Mouse (Mus musculus) right cerebral cortex, postnatal 36 days (tissue): ENCODE data around the gene Gm3411.
"Not testable (repeated sequence)": the region's sequence is repeated elsewhere in the genome, so short reads cannot be mapped to it uniquely, and the experiment has no call there.

Source experiments
- DNase-seq, 2 experiments: peaks; one replicate each; pipeline ENCODE4 v3.0.0; 2022; ENCODE audit warnings: low spot score in 2 of 2, mixed read lengths in 1 of 2

Gene Gm3411

GRCm38 (mm10) chr14:6286931-6287715, at the start of gene Gm3411:
Gene Gm3411 (minus strand): TSS chr14:6287250.
- DNase-seq = peak; percentile 3 to 17

- not testable (repeated sequence) for DNase-seq
Measured at GRCm38 (mm10) chr14:6304743-6305142, 17.7 kb upstream of the Gm3411 start, which contains the start of gene Gm21103. Gene Gm21103 (minus strand): TSS chr14:6304843.

DNA sequence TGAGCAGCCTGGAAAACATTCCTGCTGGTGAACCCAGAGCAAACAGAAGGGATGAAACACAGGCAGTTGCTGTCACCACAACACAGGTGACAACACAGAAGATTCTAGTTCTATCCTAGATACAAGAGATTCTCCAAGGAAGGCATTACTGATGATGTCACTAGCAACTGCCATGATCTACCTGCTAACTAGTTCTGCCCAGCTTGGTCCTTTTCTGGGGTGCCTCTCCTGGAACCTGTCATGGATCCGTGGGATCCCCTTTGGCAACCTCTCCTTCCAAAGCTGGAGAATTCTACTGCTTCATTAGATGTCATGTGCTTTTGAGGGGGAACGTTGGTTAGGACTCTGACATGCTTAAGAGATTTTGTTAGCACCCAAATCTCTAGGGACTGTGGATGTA, 67.9 kb downstream of the Gm3411 start, which contains the start of gene Gm21560:
Gene Gm21560, minus strand, starts transcription at position 101 of the 400 bp plus-strand sequence.
- DNase-seq = not testable (repeated sequence)
